Mouse (Mus musculus) central nervous system, embryonic 11.5 days (tissue): ENCODE measurements around the gene Uprt. TPM values are rescaled to one million over a fixed set of nuclear protein-coding genes. Genes with fewer than 3 reads are reported as not detected.

Experiments
- polyA plus RNA-seq: library from polyadenylated mRNA; depleted of rRNA; stranded (reverse); fragments of >200 nt; gene quantifications from 2 replicates; pipeline ENCODE4 v1.2.3, GENCODE M21; 2012; rRNA removed

Gene Uprt
- 3.3 and 3.5 TPM in 2 replicates for polyA plus RNA-seq

GRCm38 (mm10) chrX:104482572-104483443 lies at the start of gene Uprt:
Gene Uprt (plus strand): TSS chrX:104482818.

Other genes starting within 250 kb of the Uprt start
- gene Abcb7, start 69.0 kb upstream of the Uprt start, polyA plus RNA-seq, result 9.2 and 11.8 TPM in 2 replicates
- 3.8 and 8.8 TPM in 2 replicates for gene Zdhhc15, start 188.2 kb downstream of the Uprt start, polyA plus RNA-seq